Mouse (Mus musculus) megakaryocyte, embryonic 14.5 days (primary cell): Measurements from ENCODE around the gene Calhm1. TPM values are rescaled to one million over a fixed set of nuclear protein-coding genes. Genes with fewer than 3 reads are reported as not detected.

Experiments
- H3K27me3 ChIP-seq: replicated peaks from 2 replicates; pipeline ENCODE3; 2012; ENCODE audit warnings: inconsistent platforms
- H3K36me3 ChIP-seq: replicated peaks from 2 replicates; pipeline ENCODE3; 2012; ENCODE audit warnings: low read length, inconsistent platforms, mixed read lengths
- H3K4me1 ChIP-seq: 2 replicates; pipeline ENCODE4 v1.6.1; 2012; ENCODE audit warnings: inconsistent platforms
- H3K4me3 ChIP-seq: replicated peaks from 2 replicates; pipeline ENCODE3; 2012; ENCODE audit warnings: moderate library complexity, mild to moderate bottlenecking, inconsistent platforms
- H3K9me3 ChIP-seq: 2 replicates; pipeline ENCODE4 v1.6.1; 2012; ENCODE audit warnings: inconsistent platforms
- FLI1 ChIP-seq: IDR thresholded peaks from 2 replicates; pipeline ENCODE4 v1.6.1; 2012; ENCODE audit warnings: low read length, inconsistent platforms, mixed read lengths
- GATA1 ChIP-seq: IDR thresholded peaks from 3 replicates; pipeline ENCODE4 v1.6.1; 2012; ENCODE audit warnings: mixed read lengths, low read length, inconsistent platforms, borderline replicate concordance
- polyA plus RNA-seq: library from polyadenylated mRNA; stranded (reverse); fragments of >175 nt; gene quantifications from 2 replicates; pipeline ENCODE4 v1.2.3, GENCODE M21; 2012; ENCODE audit warnings: low replicate concordance; ENCODE audit not compliant: insufficient read depth

The Calhm1 gene
- polyA plus RNA-seq, 1 experiment, result not detected

GRCm38 (mm10) chr19:47178001-47178400 is 33.9 kb upstream of the Calhm1 start:
- peaks cover 16% of the 10 kb centered on the region for H3K9me3 ChIP-seq
- peak overlapping the region; percentile 89 for H3K4me3 ChIP-seq
- peaks cover 82% of the 10 kb centered on the region for H3K27me3 ChIP-seq
- H3K36me3 ChIP-seq, result no peaks in the 10 kb centered on the region
- H3K4me1 ChIP-seq, result peaks cover 19% of the 10 kb centered on the region
- TF ChIP-seq GATA1 (no peak), FLI1 (no peak)

- TF ChIP-seq FLI1 (no peak), GATA1 (no peak)
- Histone ChIP-seq H3K36me3 (no peaks in the 10 kb centered on the region), H3K4me1 (peaks cover 19% of the 10 kb centered on the region), H3K4me3 (no peak overlapping the region), H3K27me3 (peaks cover 79% of the 10 kb centered on the region), H3K9me3 (peaks cover 12% of the 10 kb centered on the region)
Observed at GRCm38 (mm10) chr19:47176916-47177505, 33.0 kb upstream of the Calhm1 start.

- peaks cover 68% of the 10 kb centered on the region for H3K27me3 ChIP-seq
Observed at GRCm38 (mm10) chr19:47175472-47175871, 31.4 kb upstream of the Calhm1 start.

GRCm38 (mm10) chr19:47174515-47174914 is 30.5 kb upstream of the Calhm1 start:
- TF ChIP-seq FLI1 (no peak), GATA1 (no peak)
- Histone ChIP-seq H3K27me3 (peaks cover 58% of the 10 kb centered on the region), H3K4me1 (peaks cover 17% of the 10 kb centered on the region), H3K9me3 (peaks cover 10% of the 10 kb centered on the region), H3K36me3 (no peaks in the 10 kb centered on the region), H3K4me3 (no peak overlapping the region)

More at GRCm38 (mm10) chr19:47175472-47175871, 31.4 kb upstream of the Calhm1 start:
- H3K4me1 ChIP-seq, result peaks cover 19% of the 10 kb centered on the region
- peaks cover 5% of the 10 kb centered on the region for H3K9me3 ChIP-seq
- TF ChIP-seq GATA1 (no peak), FLI1 (no peak)
- H3K36me3 ChIP-seq, result no peaks in the 10 kb centered on the region
- no peak overlapping the region for H3K4me3 ChIP-seq

GRCm38 (mm10) chr19:47168793-47169412 is 24.8 kb upstream of the Calhm1 start:
- Histone ChIP-seq H3K27me3 (peaks cover 16% of the 10 kb centered on the region), H3K9me3 (peaks cover 6% of the 10 kb centered on the region; the same call in 1 of the 2 replicates), H3K36me3 (no peaks in the 10 kb centered on the region), H3K4me3 (peak overlapping the region; percentile 89), H3K4me1 (peaks cover 18% of the 10 kb centered on the region)
- TF ChIP-seq FLI1 (no peak), GATA1 (no peak)

GRCm38 (mm10) chr19:47168223-47168622 is 24.2 kb upstream of the Calhm1 start:
- Histone ChIP-seq H3K4me3 (peak overlapping the region; percentile 89), H3K27me3 (peaks cover 11% of the 10 kb centered on the region), H3K9me3 (peaks cover 6% of the 10 kb centered on the region; the same call in 1 of the 2 replicates), H3K4me1 (peaks cover 18% of the 10 kb centered on the region), H3K36me3 (no peaks in the 10 kb centered on the region)
- TF ChIP-seq GATA1, result no peak
- no peak for TF ChIP-seq FLI1

- Histone ChIP-seq H3K9me3 (peaks cover 6% of the 10 kb centered on the region; the same call in 1 of the 2 replicates), H3K27me3 (peaks cover 9% of the 10 kb centered on the region), H3K4me3 (no peak overlapping the region), H3K4me1 (peaks cover 18% of the 10 kb centered on the region), H3K36me3 (no peaks in the 10 kb centered on the region)
- TF ChIP-seq GATA1 (no peak), FLI1 (no peak)
Observed at GRCm38 (mm10) chr19:47167617-47168214, 23.7 kb upstream of the Calhm1 start.

GRCm38 (mm10) chr19:47166758-47167157 is 22.7 kb upstream of the Calhm1 start:
- no peaks in the 10 kb centered on the region for H3K36me3 ChIP-seq
- no peak overlapping the region for H3K4me3 ChIP-seq
- H3K9me3 ChIP-seq, result peaks cover 6% of the 10 kb centered on the region; the same call in 1 of the 2 replicates
- no peak for TF ChIP-seq FLI1
- TF ChIP-seq GATA1, result no peak
- peaks cover 9% of the 10 kb centered on the region for H3K27me3 ChIP-seq
- H3K4me1 ChIP-seq, result peaks cover 18% of the 10 kb centered on the region

- H3K27me3 ChIP-seq, result peaks cover 11% of the 10 kb centered on the region
- no peaks in the 10 kb centered on the region for H3K9me3 ChIP-seq
- no peaks in the 10 kb centered on the region for H3K36me3 ChIP-seq
- H3K4me1 ChIP-seq, result peaks cover 7% of the 10 kb centered on the region
- no peak overlapping the region for H3K4me3 ChIP-seq
- TF ChIP-seq FLI1 (no peak), GATA1 (no peak)
Observed at GRCm38 (mm10) chr19:47163176-47163744, 19.2 kb upstream of the Calhm1 start.

- H3K36me3 ChIP-seq, result no peaks in the 10 kb centered on the region
- no peaks in the 10 kb centered on the region for H3K9me3 ChIP-seq
- peaks cover 3% of the 10 kb centered on the region; the same call in 1 of the 2 replicates for H3K4me1 ChIP-seq
- H3K4me3 ChIP-seq, result no peak overlapping the region
- H3K27me3 ChIP-seq, result peaks cover 25% of the 10 kb centered on the region
- no peak for TF ChIP-seq FLI1
- no peak for TF ChIP-seq GATA1
Observed at GRCm38 (mm10) chr19:47161669-47162068, 17.6 kb upstream of the Calhm1 start.
